Mouse (Mus musculus): Measurements from ENCODE around the gene Carnmt1. TPM values are rescaled to one million over a fixed set of nuclear protein-coding genes. Genes with fewer than 3 reads are reported as not detected.

Gene Carnmt1
- polyA plus RNA-seq, 1 experiment from 2014 or later, result 26.9 TPM

GRCm38 (mm10) chr19:18644084-18644483 is 26.5 kb upstream of the Carnmt1 start:
- Histone ChIP-seq H3K4me3 (no peak overlapping the region), H3K9me3 (replicated peaks) (no peaks in the 10 kb centered on the region), H3K4me2 (replicated peaks) (no peak overlapping the region), H3K4me1 (no peaks in the 10 kb centered on the region), H3K9ac (no peak overlapping the region), H3K27ac (no peak overlapping the region), H3K27me3 (no peaks in the 10 kb centered on the region), H3K36me3 (no peaks in the 10 kb centered on the region)
- WGBS, result 80% methylated on average over 6 of the region's 6 CpGs
- no peak for ATAC-seq (ENCODE audit: low FRiP score)

DNA sequence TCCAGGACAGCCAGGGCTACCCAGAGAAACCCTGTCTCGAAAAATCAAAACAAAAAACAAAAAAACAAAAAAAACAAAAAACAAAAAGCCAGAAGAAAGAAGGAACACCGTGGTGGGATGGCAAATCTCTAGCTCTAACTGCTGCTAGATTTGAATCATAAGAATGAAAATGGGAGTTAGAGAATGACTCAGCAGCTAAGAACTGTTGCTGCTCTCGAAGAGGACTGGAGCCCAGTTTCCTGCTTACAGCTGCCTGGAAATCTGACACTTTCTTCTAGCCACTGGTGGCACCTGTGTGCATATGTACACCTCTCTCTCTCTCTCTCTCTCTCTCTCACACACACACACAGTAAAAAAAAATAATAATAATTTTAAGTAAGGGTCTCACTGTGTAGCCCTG is 24.2 kb upstream of the Carnmt1 start:
- no peak overlapping the region for H3K27ac ChIP-seq
- H3K4me3 ChIP-seq, result no peak overlapping the region
- no peaks in the 10 kb centered on the region for H3K27me3 ChIP-seq
- no peaks in the 10 kb centered on the region for H3K4me1 ChIP-seq
- no peak for ATAC-seq (ENCODE audit: low FRiP score)
- H3K36me3 ChIP-seq, result no peaks in the 10 kb centered on the region
- no peak overlapping the region for H3K9ac ChIP-seq
- 72% methylated on average over 3 of the region's 3 CpGs for WGBS
- H3K4me2 ChIP-seq (replicated peaks), result no peak overlapping the region
- no peaks in the 10 kb centered on the region for H3K9me3 ChIP-seq (replicated peaks)

GRCm38 (mm10) chr19:18646853-18647420 is 23.6 kb upstream of the Carnmt1 start:
- H3K27me3 ChIP-seq, result no peaks in the 10 kb centered on the region
- H3K36me3 ChIP-seq, result no peaks in the 10 kb centered on the region
- H3K9ac ChIP-seq, result no peak overlapping the region
- H3K4me3 ChIP-seq, result no peak overlapping the region
- no peaks in the 10 kb centered on the region for H3K4me1 ChIP-seq
- WGBS, result 50% methylated on average over 5 of the region's 5 CpGs
- no peak overlapping the region for H3K4me2 ChIP-seq (replicated peaks)
- no peak for ATAC-seq (ENCODE audit: low FRiP score)
- no peak overlapping the region for H3K27ac ChIP-seq
- no peaks in the 10 kb centered on the region for H3K9me3 ChIP-seq (replicated peaks)

- Histone ChIP-seq H3K36me3 (no peaks in the 10 kb centered on the region), H3K4me2 (replicated peaks) (no peak overlapping the region), H3K9me3 (replicated peaks) (no peaks in the 10 kb centered on the region), H3K4me3 (no peak overlapping the region), H3K27me3 (no peaks in the 10 kb centered on the region), H3K4me1 (no peaks in the 10 kb centered on the region), H3K27ac (no peak overlapping the region), H3K9ac (no peak overlapping the region)
- no peak for ATAC-seq (ENCODE audit: low FRiP score)
- WGBS, result 84% methylated on average over 9 of the region's 9 CpGs
Observed at GRCm38 (mm10) chr19:18647775-18648557, 22.6 kb upstream of the Carnmt1 start.

DNA sequence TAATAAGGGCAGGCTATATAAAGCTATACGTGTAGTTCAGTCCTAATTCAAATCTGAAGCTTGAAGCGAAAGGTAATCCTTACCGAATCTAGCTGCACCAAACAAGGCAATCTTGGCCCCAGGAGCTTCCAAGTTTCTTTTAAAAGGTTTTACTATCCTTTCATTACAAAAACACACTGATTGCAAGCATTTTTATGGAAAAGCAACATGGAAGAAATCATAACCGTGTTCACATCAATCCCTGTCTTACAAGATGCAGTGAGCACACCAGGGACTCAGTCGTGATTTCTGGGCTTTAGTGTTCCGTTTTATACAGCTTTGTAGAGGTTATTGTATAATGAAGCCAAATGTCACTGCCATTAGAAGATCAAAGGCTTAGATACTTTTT is 22.0 kb upstream of the Carnmt1 start:
- no peak for ATAC-seq (ENCODE audit: low FRiP score)
- 87% methylated on average over 6 of the region's 6 CpGs for WGBS
- H3K27me3 ChIP-seq, result no peaks in the 10 kb centered on the region
- H3K36me3 ChIP-seq, result no peaks in the 10 kb centered on the region
- H3K9me3 ChIP-seq (replicated peaks), result no peaks in the 10 kb centered on the region
- H3K4me1 ChIP-seq, result no peaks in the 10 kb centered on the region
- H3K4me3 ChIP-seq, result no peak overlapping the region
- no peak overlapping the region for H3K4me2 ChIP-seq (replicated peaks)
- no peak overlapping the region for H3K27ac ChIP-seq
- no peak overlapping the region for H3K9ac ChIP-seq

DNA sequence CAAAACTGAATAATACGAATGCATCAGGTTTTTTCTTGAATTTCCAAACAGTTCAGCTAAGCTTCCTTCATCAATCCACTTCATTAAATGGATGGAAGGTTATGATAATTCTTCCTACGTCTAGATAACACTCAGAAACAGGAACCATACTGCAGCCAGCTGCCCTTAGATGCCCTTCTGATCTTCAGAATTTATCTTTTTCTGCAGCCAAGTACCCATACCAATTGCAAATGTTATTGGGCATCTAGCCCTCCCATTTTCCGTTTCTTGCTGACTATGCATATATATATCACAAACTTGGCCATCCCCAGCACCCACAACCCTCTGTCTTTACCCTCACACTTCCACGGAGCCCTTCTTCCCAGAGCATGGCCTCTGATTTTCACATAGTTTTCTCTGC is 20.6 kb upstream of the Carnmt1 start:
- 88% methylated on average over 4 of the region's 4 CpGs for WGBS
- no peak for ATAC-seq (ENCODE audit: low FRiP score)
- no peak overlapping the region for H3K27ac ChIP-seq

GRCm38 (mm10) chr19:18650473-18650872 is 20.1 kb upstream of the Carnmt1 start:
- no peak overlapping the region for H3K4me3 ChIP-seq
- no peaks in the 10 kb centered on the region for H3K27me3 ChIP-seq
- no peaks in the 10 kb centered on the region for H3K4me1 ChIP-seq
- WGBS, result 87% methylated on average over 6 of the region's 6 CpGs
- no peak overlapping the region for H3K27ac ChIP-seq
- H3K4me2 ChIP-seq (replicated peaks), result no peak overlapping the region
- no peaks in the 10 kb centered on the region for H3K36me3 ChIP-seq
- no peaks in the 10 kb centered on the region for H3K9me3 ChIP-seq (replicated peaks)
- ATAC-seq (ENCODE audit: low FRiP score), result no peak
- no peak overlapping the region for H3K9ac ChIP-seq

More for the DNA sequence above, 20.6 kb upstream of the Carnmt1 start:
- no peaks in the 10 kb centered on the region for H3K4me1 ChIP-seq
- no peak overlapping the region for H3K9ac ChIP-seq
- no peaks in the 10 kb centered on the region for H3K36me3 ChIP-seq
- H3K27me3 ChIP-seq, result no peaks in the 10 kb centered on the region
- no peaks in the 10 kb centered on the region for H3K9me3 ChIP-seq (replicated peaks)
- H3K4me2 ChIP-seq (replicated peaks), result no peak overlapping the region
- H3K4me3 ChIP-seq, result no peak overlapping the region

- no peaks in the 10 kb centered on the region for H3K27me3 ChIP-seq
- WGBS, result 76% methylated on average over 4 of the region's 4 CpGs
Observed at GRCm38 (mm10) chr19:18652592-18652991, 18.0 kb upstream of the Carnmt1 start.

DNA sequence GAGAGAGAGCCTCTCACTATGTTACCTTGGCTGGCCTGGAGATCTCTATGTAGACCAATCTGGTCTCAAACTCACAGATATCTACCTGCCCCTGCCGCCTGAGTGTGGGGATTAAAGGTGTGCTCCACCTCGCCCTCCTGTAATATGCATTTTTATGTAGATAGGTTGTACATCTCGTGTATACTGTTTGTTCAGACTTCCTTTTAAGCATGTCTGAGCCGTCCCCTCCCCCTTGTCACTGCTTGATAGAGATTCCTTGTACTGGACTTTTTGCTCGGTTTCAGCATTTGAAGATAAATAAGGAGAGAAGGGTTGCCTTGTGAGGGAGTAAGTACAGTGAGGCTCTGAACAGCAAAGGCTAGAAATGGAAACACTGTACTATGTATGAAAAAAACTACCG is 17.5 kb upstream of the Carnmt1 start:
- Histone ChIP-seq H3K9me3 (replicated peaks) (no peaks in the 10 kb centered on the region), H3K4me2 (replicated peaks) (no peak overlapping the region), H3K4me1 (no peaks in the 10 kb centered on the region), H3K4me3 (no peak overlapping the region), H3K9ac (no peak overlapping the region), H3K27ac (no peak overlapping the region), H3K27me3 (no peaks in the 10 kb centered on the region), H3K36me3 (no peaks in the 10 kb centered on the region)
- 84% methylated on average over 6 of the region's 6 CpGs for WGBS
- ATAC-seq (ENCODE audit: low FRiP score), result no peak

More at GRCm38 (mm10) chr19:18652592-18652991, 18.0 kb upstream of the Carnmt1 start:
- H3K9ac ChIP-seq, result no peak overlapping the region
- H3K9me3 ChIP-seq (replicated peaks), result no peaks in the 10 kb centered on the region
- no peaks in the 10 kb centered on the region for H3K4me1 ChIP-seq
- H3K27ac ChIP-seq, result no peak overlapping the region
- H3K36me3 ChIP-seq, result no peaks in the 10 kb centered on the region
- no peak overlapping the region for H3K4me2 ChIP-seq (replicated peaks)
- H3K4me3 ChIP-seq, result no peak overlapping the region
- no peak for ATAC-seq (ENCODE audit: low FRiP score)

- WGBS, result 89% methylated on average over 8 of the region's 8 CpGs
- ATAC-seq (ENCODE audit: low FRiP score), result no peak
- H3K4me3 ChIP-seq, result no peak overlapping the region
- no peaks in the 10 kb centered on the region for H3K27me3 ChIP-seq
- H3K4me1 ChIP-seq, result no peaks in the 10 kb centered on the region
- no peak overlapping the region for H3K9ac ChIP-seq
- no peak overlapping the region for H3K27ac ChIP-seq
- no peak overlapping the region for H3K4me2 ChIP-seq (replicated peaks)
- no peaks in the 10 kb centered on the region for H3K9me3 ChIP-seq (replicated peaks)
- H3K36me3 ChIP-seq, result no peaks in the 10 kb centered on the region
Observed at GRCm38 (mm10) chr19:18654330-18654729, 16.2 kb upstream of the Carnmt1 start.

DNA sequence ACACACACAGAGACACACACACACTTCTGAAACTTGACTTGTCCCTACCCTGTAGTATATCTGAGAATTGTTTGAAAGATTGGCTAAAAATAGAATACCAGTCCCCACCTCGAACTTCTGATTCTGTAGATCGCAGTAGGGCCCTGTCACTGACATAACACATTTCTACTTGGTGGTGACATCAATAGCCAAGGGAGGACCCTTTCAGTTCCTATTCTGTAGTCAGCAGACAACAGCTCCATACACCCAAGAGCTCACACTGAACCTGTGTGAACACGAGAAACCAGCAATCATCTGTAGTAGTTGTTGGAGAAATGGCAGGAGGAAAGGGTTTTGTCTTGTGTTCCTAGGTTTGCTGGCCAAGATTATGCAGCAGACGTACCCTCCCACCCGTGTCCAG is 15.6 kb upstream of the Carnmt1 start:
- Histone ChIP-seq H3K27me3 (no peaks in the 10 kb centered on the region), H3K27ac (no peak overlapping the region), H3K4me3 (no peak overlapping the region), H3K4me2 (replicated peaks) (no peak overlapping the region), H3K4me1 (no peaks in the 10 kb centered on the region), H3K36me3 (no peaks in the 10 kb centered on the region), H3K9me3 (replicated peaks) (no peaks in the 10 kb centered on the region), H3K9ac (no peak overlapping the region)
- 86% methylated on average over 5 of the region's 5 CpGs for WGBS
- ATAC-seq (ENCODE audit: low FRiP score), result no peak

DNA sequence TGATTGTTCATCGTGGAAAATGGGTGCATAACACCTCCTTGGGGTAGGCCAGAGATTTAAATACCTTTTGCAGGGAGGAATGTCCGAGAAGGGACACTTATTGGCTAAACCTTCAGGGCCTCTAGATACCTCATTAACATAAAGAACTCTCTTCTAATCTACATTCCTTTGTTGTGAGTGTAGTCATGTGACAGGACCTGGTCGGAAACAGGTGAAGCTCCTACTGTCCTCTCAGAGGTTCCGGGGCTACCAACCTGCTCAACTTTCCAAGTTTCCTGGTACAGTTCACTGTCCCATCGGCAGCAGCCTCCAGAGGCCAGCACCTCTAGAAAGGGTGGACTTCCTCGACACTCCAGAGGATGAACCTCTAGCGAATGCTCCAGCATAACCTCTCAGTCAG is 14.6 kb upstream of the Carnmt1 start:
- Histone ChIP-seq H3K4me3 (no peak overlapping the region), H3K27me3 (no peaks in the 10 kb centered on the region), H3K27ac (no peak overlapping the region), H3K9ac (no peak overlapping the region), H3K4me1 (no peaks in the 10 kb centered on the region), H3K36me3 (no peaks in the 10 kb centered on the region), H3K9me3 (replicated peaks) (no peaks in the 10 kb centered on the region), H3K4me2 (replicated peaks) (no peak overlapping the region)
- no peak for ATAC-seq (ENCODE audit: low FRiP score)
- 92% methylated on average over 7 of the region's 7 CpGs for WGBS

GRCm38 (mm10) chr19:18658473-18658872 is 12.1 kb upstream of the Carnmt1 start:
- H3K27me3 ChIP-seq, result no peaks in the 10 kb centered on the region
- no peaks in the 10 kb centered on the region for H3K4me1 ChIP-seq
- no peak overlapping the region for H3K9ac ChIP-seq
- H3K9me3 ChIP-seq (replicated peaks), result no peaks in the 10 kb centered on the region
- ATAC-seq (ENCODE audit: low FRiP score), result no peak
- no peak overlapping the region for H3K4me3 ChIP-seq
- no peaks in the 10 kb centered on the region for H3K36me3 ChIP-seq
- 68% methylated on average over 4 of the region's 4 CpGs for WGBS
- no peak overlapping the region for H3K27ac ChIP-seq
- H3K4me2 ChIP-seq (replicated peaks), result no peak overlapping the region

All from hindbrain, embryonic 12.5 days (tissue).